31 mouse cellular contexts compared by ENCODE assay signal in genomic region chr2:144092767-144093166, GRCm38 (mm10). TPM values are rescaled to one million over a fixed set of nuclear protein-coding genes. Genes with fewer than 3 reads are reported as not detected.
"Had no signal": no experiment of that assay in that cellular context is flagged by ENCODE, and none has a peak within 500 bp of the region (broad histone marks: within the 10 kb centered on the region; RNA-seq: fewer than 3 reads in every experiment).

No protein-coding gene starts in this region.

- H3K4me2 ChIP-seq: limb, embryonic 13.5 days; liver, embryonic 12.5 days; liver, embryonic 15.5 days; lung, embryonic 15.5 days; midbrain, embryonic 11.5 days had no signal

- H3K27ac ChIP-seq: limb, embryonic 13.5 days; liver, embryonic 12.5 days; liver, embryonic 15.5 days; lung, embryonic 15.5 days had no signal

- H3K27me3 ChIP-seq: limb, embryonic 13.5 days; liver, embryonic 12.5 days; liver, embryonic 15.5 days; lung, embryonic 15.5 days had no signal

- ATAC-seq: liver, embryonic 12.5 days had no signal

- H3K4me3 ChIP-seq: limb, embryonic 13.5 days; liver, embryonic 12.5 days; liver, embryonic 15.5 days; lung, embryonic 15.5 days had no signal

- H3K9ac ChIP-seq: limb, embryonic 13.5 days; liver, embryonic 12.5 days; liver, embryonic 15.5 days; lung, embryonic 15.5 days had no signal

- H3K36me3 ChIP-seq: limb, embryonic 13.5 days; liver, embryonic 12.5 days; liver, embryonic 15.5 days; lung, embryonic 15.5 days had no signal

- H3K4me1 ChIP-seq: liver, embryonic 12.5 days; liver, embryonic 15.5 days had no signal

- H3K9me3 ChIP-seq: limb, embryonic 13.5 days; liver, embryonic 12.5 days; liver, embryonic 15.5 days; lung, embryonic 15.5 days had no signal

- DNase-seq: kidney, adult 11 months; kidney, adult 9 months; kidney, postnatal 14 days; kidney, postnatal 4 days; left cerebral cortex, postnatal 4 days; liver; lung, adult 18-20 months; lung, postnatal 10 days; lung, postnatal 4 days; midbrain, embryonic 14.5 days; right cerebral cortex, adult 18-20 months; right cerebral cortex, postnatal 25 days; spleen, adult 18-20 months; thymus, adult 18-20 months; thymus, postnatal 14 days; thymus, postnatal 4 days had no signal

RNA-seq across cellular contexts. Expression of gene Banf2, which starts 59.9 kb away (rescaled TPM):
- total RNA-seq: layer of hippocampus, adult 18-20 months; layer of hippocampus, postnatal 14 days; left cerebral cortex, adult 8-10 months; left cerebral cortex, postnatal 14 days; left cerebral cortex, postnatal 4 days; megakaryocyte-erythroid progenitor cell, adult 5-6 weeks; midbrain, postnatal 0 days had no signal
- polyA plus RNA-seq: kidney, embryonic 16.5 days; limb, embryonic 13.5 days; liver, embryonic 12.5 days; liver, embryonic 15.5 days; lung, embryonic 15.5 days; midbrain, embryonic 11.5 days; midbrain, embryonic 14.5 days; midbrain, postnatal 0 days; neural tube, embryonic 11.5 days; neural tube, embryonic 14.5 days; stomach, embryonic 16.5 days had no signal
